Mouse (Mus musculus): ENCODE data around the gene Mrnip.
"Not testable (repeated sequence)": the region's sequence is repeated elsewhere in the genome, so short reads cannot be mapped to it uniquely, and the experiment has no call there.

The Mrnip gene

GRCm38 (mm10) chr11:50174111-50174729, at the start of gene Mrnip:
Mrnip (plus strand) TSS chr11:50174444.
- not testable (repeated sequence) for DNase-seq (ENCODE audit: low read depth, low spot score)

GRCm38 (mm10) chr11:50127781-50128180, 46.5 kb upstream of the Mrnip start:
- no peak for DNase-seq (ENCODE audit: low read depth, low spot score)

- DNase-seq (ENCODE audit: low read depth, low spot score): peak; percentile 92
Measured at GRCm38 (mm10) chr11:50130811-50131766, 43.2 kb upstream of the Mrnip start, which contains the start of gene Tbc1d9b. Tbc1d9b (plus strand) TSS chr11:50131396.

- DNase-seq (ENCODE audit: low read depth, low spot score): no peak
Measured at GRCm38 (mm10) chr11:50131801-50132201, 42.4 kb upstream of the Mrnip start.

- DNase-seq (ENCODE audit: low read depth, low spot score): no peak
Measured at GRCm38 (mm10) chr11:50132265-50132664, 42.0 kb upstream of the Mrnip start.

GRCm38 (mm10) chr11:50134136-50134859, 39.9 kb upstream of the Mrnip start:
- peak; percentile 70 for DNase-seq (ENCODE audit: low read depth, low spot score)

- no peak for DNase-seq (ENCODE audit: low read depth, low spot score)
Measured at GRCm38 (mm10) chr11:50138206-50138822, 35.9 kb upstream of the Mrnip start.

- no peak for DNase-seq (ENCODE audit: low read depth, low spot score)
Measured at GRCm38 (mm10) chr11:50139571-50139970, 34.7 kb upstream of the Mrnip start.

GRCm38 (mm10) chr11:50145529-50145928, 28.7 kb upstream of the Mrnip start:
- DNase-seq (ENCODE audit: low read depth, low spot score): no peak

GRCm38 (mm10) chr11:50146121-50146520, 28.1 kb upstream of the Mrnip start:
- DNase-seq (ENCODE audit: low read depth, low spot score): no peak

GRCm38 (mm10) chr11:50147267-50147957, 26.8 kb upstream of the Mrnip start:
- DNase-seq (ENCODE audit: low read depth, low spot score): no peak

GRCm38 (mm10) chr11:50147958-50148476, 26.2 kb upstream of the Mrnip start:
- DNase-seq (ENCODE audit: low read depth, low spot score): no peak

GRCm38 (mm10) chr11:50149200-50149599, 25.0 kb upstream of the Mrnip start:
- DNase-seq (ENCODE audit: low read depth, low spot score): no peak

- DNase-seq (ENCODE audit: low read depth, low spot score): no peak
Measured at GRCm38 (mm10) chr11:50149603-50150150, 24.6 kb upstream of the Mrnip start.

GRCm38 (mm10) chr11:50151374-50151773, 22.9 kb upstream of the Mrnip start:
- no peak for DNase-seq (ENCODE audit: low read depth, low spot score)

- DNase-seq (ENCODE audit: low read depth, low spot score): no peak
Measured at GRCm38 (mm10) chr11:50154166-50154565, 20.1 kb upstream of the Mrnip start.

- no peak for DNase-seq (ENCODE audit: low read depth, low spot score)
Measured at GRCm38 (mm10) chr11:50154777-50155520, 19.3 kb upstream of the Mrnip start.

- DNase-seq (ENCODE audit: low read depth, low spot score): no peak
Measured at GRCm38 (mm10) chr11:50155785-50156184, 18.5 kb upstream of the Mrnip start.

- DNase-seq (ENCODE audit: low read depth, low spot score): no peak
Measured at GRCm38 (mm10) chr11:50156725-50157258, 17.5 kb upstream of the Mrnip start.

Data from CD4-positive helper T cell, adult 2 months (primary cell).